Mouse (Mus musculus): ENCODE measurements at regions not wholly inside any gene's neighbourhood (a gene's known extent, or its start where the extent isn't known, plus 50 kb on each side); places are given as distances from the start of the nearest gene placed in this dataset.
"Not testable (repeated sequence)": the region's sequence is repeated elsewhere in the genome, so short reads cannot be mapped to it uniquely, and the experiment has no call there.

DNA sequence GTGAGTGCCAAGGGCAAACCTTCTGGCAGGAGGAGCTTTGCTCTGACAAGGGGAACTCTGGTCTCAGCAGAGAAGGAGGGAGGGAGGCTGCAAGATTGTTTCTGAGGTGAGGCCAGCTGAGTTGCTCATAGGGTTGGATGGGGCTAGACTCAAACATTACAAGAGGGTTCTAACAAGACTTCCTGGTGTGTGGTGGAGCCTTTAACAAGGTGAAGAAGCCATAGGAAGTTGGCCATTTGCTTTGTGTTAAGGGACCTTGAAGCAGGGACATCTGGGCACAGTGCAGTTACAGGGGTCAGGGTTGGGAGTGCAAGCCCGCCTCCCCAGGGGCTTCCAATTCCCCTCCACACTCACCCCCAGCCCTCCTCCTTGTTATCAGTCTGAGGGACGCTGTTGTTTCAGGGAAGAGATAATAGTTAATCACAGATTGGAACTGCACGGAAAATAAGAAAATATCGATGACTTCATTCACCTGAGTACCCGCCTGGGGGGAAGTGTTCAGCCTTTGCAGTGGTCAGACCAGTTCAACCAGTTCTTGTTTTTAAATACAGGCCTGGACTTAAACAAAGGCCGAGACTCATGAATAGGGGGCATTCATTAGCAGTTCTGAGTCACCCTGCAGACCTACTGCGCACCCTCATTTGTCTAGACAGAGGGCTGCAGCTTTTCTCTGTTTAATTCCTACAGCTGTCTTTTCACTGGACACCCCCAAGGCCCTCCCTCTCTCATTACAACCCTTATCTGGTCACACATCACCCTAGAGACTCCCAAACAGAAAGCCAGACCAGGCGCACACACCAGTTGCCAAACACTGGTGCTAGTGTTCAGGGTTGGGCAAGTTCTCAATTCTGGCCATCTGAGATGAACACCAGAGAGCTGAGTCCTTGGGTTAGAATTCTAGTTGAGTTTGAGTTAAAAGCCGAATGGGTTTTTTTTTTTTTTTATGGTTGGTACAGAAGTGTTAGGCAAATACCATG, 139.5 kb downstream of the Bcl2l11 start:
- DNase-seq (ENCODE audit: low spot score): no peak

DNA sequence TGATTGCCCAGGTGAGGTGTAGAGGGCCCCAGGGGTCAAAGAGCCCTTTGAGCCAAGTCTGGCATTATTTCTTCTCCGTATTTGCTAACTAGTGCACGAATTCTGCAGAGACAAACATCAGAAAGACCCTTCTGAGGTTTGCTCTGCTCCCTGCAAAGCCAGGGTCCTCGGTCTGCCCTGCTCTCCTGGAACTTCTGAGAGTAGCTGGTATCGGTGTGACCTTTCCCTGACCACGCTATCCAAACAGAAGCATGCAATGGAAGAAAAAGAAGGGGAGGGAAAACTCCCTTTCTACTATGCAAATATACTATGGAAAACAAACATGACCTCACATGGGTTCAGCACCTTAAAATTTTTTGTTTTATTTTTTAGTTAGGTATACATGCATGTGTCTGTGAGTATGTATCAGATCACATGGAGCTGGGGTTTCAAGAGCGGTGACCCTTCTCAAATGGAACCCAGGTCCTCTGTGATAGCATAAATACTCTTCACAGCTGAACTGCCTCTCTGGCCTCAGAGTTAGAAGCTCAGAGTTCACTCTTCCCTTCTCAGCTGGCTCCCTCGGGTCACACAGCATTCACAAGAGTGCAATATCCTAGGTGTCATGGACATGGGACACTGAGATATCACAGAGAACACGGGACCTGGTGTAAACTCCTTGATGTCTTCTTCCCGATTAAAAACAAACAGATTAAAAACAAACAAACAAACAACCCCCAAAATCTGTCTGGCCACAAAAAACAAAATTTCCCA, 144.7 kb downstream of the Bcl2l11 start:
- DNase-seq (ENCODE audit: low spot score): no peak

GRCm38 (mm10) chr2:128272789-128273188, 147.0 kb downstream of the Bcl2l11 start:
- no peak for DNase-seq (ENCODE audit: low spot score)

DNA sequence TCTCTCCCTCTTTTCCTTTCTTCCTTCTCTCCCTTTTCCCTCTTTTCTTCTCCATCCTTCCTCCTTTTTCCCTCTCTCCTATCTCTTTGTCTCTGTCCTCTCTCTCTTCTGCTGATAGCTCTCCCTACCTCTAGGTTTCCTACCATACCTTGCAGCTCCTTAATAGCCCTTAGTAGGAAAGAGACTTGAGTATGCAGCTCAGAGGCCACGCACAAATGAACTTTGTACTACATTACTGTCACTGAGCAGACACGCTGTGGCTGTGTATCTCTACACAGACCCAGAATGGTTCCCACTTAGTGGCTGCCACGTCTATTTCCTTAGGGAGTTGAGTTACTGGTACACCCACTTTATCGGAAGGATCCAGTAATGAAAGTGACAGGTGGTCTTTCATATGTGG, 147.5 kb downstream of the Bcl2l11 start:
- no peak for DNase-seq (ENCODE audit: low spot score)

GRCm38 (mm10) chr2:128276337-128276736, 150.5 kb downstream of the Bcl2l11 start:
- no peak for DNase-seq (ENCODE audit: low spot score)

GRCm38 (mm10) chr2:128277387-128278123, 151.7 kb downstream of the Bcl2l11 start:
- DNase-seq (ENCODE audit: low spot score): no peak

GRCm38 (mm10) chr2:128278124-128278432, 152.2 kb downstream of the Bcl2l11 start:
- no peak for DNase-seq (ENCODE audit: low spot score)

DNA sequence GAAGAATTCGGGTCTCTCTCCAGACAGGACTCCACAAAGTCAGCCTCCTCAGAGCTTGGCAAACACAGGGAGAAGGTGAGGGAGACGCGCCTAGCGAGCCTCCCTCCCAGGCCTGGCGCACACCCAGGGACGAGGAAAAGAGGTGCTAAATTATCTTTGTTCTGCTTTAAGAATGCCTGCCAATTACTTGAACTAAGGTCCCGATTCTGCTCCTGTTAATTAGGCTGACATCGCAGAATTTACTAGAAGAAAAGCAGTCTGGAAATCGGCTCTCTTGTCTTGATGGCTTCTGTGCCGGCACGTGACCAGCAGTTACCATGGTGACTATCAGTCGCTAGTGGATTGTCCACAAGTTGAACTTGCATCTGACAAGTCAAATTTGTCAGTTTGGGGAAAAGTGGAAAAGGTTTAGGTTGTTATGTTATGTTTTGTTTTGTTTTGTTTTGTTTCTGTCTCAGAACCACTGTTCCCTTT, 152.8 kb downstream of the Bcl2l11 start:
- DNase-seq (ENCODE audit: low spot score): no peak

DNA sequence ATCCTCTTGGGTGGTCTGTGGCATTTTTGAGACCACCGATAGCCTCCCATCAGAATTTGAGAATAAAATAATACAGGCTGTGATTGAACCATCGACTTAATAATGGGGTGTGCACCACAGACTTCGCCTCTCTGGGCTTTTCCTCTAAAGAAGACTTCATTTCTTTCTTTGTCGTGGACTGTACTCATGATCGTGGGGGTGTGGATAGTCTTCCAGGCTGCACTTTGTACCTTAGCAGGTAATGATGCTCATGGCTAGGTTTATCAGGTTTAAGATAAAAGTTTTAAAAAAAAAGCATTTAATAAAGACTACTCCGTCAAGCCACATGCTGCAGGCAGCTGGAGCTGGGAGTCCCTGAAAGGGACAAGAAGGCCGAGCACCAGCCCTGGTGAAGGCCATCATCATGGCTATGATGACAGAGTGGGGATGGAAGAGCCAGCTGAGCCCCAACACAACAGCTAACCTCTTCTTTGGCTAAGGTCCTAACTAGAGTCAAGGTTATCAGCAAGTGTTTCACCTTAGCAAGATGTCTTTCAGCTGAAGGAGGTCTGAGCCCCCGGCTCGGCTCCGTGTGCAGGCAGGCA, 153.4 kb downstream of the Bcl2l11 start:
- DNase-seq (ENCODE audit: low spot score): no peak

- no peak for DNase-seq (ENCODE audit: low spot score)
These were observed 156.8 kb downstream of the Bcl2l11 start for GRCm38 (mm10) chr2:128282591-128282990.

- peak; percentile 88 for DNase-seq (ENCODE audit: low spot score)
These were observed 159.1 kb downstream of the Bcl2l11 start for GRCm38 (mm10) chr2:128284822-128285421.

DNA sequence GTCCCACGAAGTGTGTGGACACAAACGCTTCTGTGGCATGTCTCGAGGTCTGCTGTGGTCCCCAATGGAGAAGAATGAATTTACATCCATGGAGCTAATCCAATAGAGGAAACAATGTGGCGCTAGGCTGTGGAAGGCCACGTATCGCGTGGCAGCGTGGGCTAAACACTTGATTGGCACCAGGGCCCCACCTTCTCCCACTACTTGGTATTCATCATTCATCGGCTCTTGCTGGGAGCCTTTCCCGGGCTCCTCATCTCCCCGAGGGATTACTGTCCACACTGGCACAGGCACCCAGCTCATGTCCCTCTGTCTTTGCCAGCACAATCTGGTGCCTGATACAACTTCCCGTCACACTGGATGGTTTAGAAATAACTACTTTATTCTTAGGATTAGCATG, 159.6 kb downstream of the Bcl2l11 start:
- DNase-seq (ENCODE audit: low spot score): no peak

GRCm38 (mm10) chr2:128288138-128288551, 162.3 kb downstream of the Bcl2l11 start:
- DNase-seq (ENCODE audit: low spot score): no peak

DNA sequence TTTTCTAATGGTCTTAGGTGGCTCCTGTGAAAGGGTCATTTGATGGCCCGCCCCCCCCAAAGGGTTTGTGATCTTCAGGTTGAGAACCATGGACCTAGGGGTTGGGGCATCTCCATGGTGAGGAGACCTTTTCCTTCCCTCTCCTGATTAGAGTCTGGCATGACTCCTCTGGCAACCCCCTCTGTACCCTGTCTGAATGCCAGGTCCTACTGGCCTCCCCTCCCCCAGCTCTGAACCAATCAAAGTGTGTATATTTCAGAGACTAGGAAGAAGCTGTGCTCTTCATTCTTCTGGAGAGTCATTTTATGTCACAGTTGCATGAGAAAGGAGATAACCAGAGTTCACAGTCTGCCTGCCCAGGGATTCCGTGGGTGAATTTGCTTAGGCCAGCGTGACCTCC, 164.8 kb downstream of the Bcl2l11 start:
- no peak for DNase-seq (ENCODE audit: low spot score)

- DNase-seq (ENCODE audit: low spot score): no peak
These were observed 168.8 kb downstream of the Bcl2l11 start for GRCm38 (mm10) chr2:128294610-128295009.

DNA sequence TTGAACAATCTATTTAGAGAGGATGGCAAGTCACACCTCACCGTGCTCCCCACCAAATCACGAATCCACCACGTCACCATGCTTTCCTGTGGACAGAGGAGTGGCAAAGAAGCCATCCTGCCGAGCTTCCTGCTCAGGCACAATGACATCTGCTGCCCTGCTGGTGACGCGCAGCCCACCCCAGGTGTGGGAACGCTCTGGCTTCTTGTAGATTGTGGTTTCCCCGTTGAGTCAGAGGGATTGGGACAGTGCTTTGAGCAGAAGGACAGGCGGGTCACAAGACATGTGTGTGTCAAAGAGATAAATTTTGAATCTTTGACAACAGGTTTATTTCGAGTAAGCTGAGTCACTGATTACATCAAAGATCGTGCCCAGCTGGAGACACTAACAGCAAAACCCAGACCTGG, 169.2 kb downstream of the Bcl2l11 start:
- DNase-seq (ENCODE audit: low spot score): no peak

DNA sequence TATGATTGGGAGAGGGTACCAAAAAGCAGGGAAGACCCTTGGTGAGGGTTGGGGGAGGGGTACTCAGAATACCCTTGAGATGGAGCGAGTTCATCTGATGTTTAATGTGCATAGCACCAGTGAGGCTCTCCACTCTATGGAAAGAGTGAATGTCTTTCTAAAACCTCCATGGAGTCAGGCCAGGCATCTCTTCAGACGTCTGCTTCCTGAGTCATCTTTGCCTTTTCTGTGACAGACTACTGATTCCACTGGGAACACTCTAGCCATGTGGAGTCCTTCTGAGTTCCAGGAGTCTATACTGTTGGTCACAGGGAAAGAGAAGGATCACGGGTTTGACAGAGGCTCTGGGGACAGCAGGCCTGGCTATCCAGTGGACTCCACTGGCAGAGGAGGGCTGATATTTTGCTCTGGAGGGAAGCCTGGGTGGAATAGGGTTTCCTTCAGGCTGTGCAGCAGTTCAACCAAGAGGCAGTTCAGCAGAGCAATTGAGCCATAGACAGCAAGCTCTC, 169.9 kb downstream of the Bcl2l11 start:
- no peak for DNase-seq (ENCODE audit: low spot score)

DNA sequence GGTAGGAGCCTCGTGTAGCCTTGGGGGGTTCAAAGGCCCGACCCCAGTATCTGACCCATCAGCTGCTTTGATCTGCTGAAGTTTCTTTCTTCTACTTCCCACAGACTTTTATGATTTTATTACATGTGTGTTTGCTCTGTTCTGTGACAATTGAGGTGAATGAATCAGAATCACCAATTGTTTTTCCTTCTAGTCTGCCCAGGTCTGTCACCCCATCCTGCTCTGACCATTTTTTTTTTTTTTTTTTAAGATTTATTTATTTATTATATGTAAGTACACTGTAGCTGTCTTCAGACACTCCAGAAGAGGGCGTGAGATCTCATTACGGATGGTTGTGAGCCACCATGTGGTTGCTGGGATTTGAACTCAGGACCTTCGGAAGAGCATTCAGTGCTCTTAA, 170.6 kb downstream of the Bcl2l11 start:
- DNase-seq (ENCODE audit: low spot score): not testable (repeated sequence)

GRCm38 (mm10) chr2:128296897-128297296, 171.1 kb downstream of the Bcl2l11 start:
- no peak for DNase-seq (ENCODE audit: low spot score)

GRCm38 (mm10) chr2:128297821-128298220, 172.0 kb downstream of the Bcl2l11 start:
- no peak for DNase-seq (ENCODE audit: low spot score)

DNA sequence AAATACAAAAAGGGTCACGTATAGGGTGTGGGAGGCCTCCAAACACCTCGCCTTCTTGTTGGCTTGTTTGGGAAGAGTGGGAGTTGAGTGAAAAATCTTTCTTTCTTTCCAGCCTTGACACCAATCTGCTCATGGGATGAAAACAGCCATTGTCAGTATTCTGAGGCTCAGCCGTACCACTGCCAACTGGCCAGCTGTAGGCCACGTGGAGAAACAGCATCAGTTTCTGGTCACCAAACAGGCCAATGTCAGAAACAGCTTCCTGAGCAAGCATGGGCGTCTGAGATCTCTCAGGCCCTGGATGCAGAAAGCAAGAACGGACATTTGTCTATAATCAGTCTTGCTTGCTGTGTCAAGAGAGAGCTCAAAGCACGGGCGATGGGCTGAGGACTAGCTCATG, 173.2 kb downstream of the Bcl2l11 start:
- DNase-seq (ENCODE audit: low spot score): no peak
